Mouse (Mus musculus) bone marrow macrophage, adult 2 months (primary cell): ENCODE data around the gene Acbd7.

ENCODE experiments used
- CTCF ChIP-seq: IDR thresholded peaks from 2 replicates; pipeline ENCODE4 v1.5.1; 2012; ENCODE audit warnings: low read depth, mild to moderate bottlenecking, low read length, moderate library complexity
- POLR2A ChIP-seq: IDR thresholded peaks from 2 replicates; pipeline ENCODE4 v1.6.1; 2012; ENCODE audit warnings: mild to moderate bottlenecking, low read depth, low read length, borderline replicate concordance

- TF ChIP-seq CTCF, result no peak
- TF ChIP-seq POLR2A, result no peak
These were observed at the start of gene Acbd7 for GRCm38 (mm10) chr2:3335611-3336301.
